Mouse (Mus musculus): ENCODE measurements around the gene Rrp12. TPM values are rescaled to one million over a fixed set of nuclear protein-coding genes. Genes with fewer than 3 reads are reported as not detected.

Rrp12 gene
- polyA plus RNA-seq (2012; rRNA removed) = 4.1 and 5.0 TPM in 2 replicates

DNA sequence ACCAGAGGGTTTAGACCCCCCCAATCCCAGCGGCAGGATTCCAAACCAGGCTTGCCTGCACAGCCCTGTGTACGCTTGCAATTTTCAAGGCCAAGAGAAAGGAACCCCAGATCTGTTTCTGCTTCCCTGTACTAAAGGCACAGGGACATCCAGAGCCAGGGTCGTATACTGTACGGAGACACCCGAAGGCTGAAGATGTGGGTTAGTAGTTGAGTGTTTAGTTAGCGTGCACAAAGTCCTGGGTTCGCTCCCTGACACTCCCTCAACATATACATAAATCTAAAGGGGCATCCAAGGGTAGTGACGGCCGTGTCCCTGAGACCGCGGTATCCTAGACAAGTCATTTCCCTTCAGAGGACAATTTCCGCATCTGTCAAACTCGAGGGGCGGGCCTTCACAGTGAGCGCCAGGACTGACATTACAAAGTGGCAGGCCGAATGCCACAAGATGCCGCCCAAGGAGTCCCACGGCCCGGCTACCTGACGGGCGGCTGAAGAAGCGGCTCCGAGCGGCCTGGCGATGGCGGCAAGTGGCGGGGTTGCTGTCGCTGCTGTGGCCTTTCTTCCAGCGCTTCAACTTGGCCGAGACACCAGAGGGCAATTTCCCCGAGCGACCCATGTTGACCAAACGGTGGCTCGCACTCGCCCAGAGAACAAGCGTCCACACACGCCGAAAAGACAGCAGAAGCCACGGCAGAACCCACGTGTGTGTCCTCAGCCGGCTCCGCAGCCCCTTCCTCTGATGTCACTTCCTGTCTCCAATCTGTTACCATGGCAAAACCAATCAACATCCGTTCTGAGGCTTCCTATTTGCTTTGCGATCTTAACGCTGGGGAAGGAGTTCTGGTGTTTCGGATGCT is at the start of gene Rrp12:
Gene Rrp12 (minus strand): TSS at position 714 of the 859 bp plus-strand sequence.

DNA sequence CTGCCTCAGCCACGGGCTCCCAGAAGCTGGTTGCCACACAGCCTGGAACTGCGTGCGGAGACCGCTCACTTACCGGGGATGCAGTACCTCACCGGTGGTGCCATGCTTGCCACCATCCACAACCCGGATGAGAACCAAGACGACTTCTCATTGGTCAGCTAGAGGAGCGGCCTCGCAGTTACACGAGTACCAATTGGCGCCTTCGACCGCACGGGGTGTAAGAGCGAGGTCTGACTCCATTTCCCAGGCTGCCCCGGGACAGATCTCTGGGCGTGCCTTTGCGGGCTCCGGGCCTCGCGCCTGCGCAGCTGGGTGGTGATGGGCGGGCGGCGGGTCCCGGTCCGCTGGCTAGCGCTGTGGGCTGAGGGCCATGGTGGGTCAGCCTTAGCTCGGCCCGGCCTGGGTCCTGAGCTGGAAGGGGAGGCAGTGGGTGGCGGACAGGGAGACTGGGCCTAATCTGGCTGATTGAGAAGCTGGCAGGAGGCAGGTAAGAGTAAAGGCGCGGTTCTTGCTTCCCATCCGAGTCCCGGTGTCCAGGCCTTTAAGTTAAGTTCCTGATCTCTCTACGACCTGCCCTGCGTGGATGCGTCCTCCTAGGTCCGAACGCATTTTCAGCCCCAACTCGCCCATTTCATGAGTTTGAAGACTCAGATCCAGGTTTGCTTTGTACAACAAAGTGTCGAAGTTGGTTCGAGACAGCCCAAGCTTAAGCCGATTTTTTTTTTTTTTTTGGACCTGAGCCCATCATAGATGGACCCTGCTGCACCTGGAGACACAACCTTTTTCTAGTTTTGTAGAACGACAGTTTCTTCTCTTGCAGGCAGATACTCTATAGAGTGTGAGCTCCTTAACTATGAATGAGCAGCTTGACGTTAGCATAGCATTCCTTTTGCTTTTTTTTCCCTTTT is 37.5 kb upstream of the Rrp12 start, which contains the start of the genes Exosc1 and Zdhhc16:
Gene Exosc1 (minus strand): TSS at position 245 of the 908 bp plus-strand sequence.
Gene Zdhhc16 (plus strand): TSS at position 302 of the 908 bp plus-strand sequence.

DNA sequence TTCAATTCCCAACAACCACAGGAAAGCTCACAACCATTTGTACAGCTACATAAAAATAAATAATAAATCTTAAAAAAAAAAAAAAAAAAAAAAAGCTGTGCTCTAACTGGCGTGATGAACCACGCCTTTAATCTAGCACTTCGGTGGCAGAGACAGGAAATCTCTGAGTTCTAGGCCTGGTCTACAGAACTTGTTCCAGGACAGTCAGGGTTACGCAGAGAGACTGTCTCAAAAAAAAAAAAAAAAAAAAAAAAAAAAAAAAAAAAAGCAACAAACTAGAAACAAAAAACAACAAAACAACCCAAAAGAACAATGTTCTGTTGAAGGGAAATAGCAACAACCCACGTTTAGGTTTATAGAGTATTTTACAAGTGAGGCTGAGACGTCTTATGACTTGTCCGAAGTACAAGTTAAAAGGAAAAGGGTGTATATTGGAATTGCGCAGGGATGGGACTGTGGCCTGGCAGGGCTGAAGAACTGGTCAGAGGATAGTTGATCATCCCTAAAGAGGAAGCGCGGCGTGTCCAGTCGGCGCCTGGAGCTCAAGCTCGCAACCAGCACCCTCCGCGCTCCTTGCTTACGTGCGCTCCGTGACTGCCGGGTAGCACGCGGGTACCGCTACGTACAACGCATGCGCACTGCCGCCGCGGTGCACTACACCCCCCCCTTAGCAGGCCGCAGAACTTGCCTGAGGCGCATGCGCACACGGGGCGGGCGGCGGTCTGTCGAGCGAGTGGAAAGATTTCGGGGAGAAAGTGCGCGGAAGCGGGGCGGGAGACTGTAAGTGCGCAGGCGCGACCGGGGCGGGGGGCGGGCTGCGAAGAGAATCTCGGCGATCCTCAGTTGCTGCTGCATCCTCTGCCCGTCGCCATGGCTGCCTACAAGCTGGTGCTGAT is 15.5 kb upstream of the Rrp12 start, which contains the start of gene Pgam1:
Gene Pgam1 (plus strand): TSS at position 746 of the 896 bp plus-strand sequence.

DNA sequence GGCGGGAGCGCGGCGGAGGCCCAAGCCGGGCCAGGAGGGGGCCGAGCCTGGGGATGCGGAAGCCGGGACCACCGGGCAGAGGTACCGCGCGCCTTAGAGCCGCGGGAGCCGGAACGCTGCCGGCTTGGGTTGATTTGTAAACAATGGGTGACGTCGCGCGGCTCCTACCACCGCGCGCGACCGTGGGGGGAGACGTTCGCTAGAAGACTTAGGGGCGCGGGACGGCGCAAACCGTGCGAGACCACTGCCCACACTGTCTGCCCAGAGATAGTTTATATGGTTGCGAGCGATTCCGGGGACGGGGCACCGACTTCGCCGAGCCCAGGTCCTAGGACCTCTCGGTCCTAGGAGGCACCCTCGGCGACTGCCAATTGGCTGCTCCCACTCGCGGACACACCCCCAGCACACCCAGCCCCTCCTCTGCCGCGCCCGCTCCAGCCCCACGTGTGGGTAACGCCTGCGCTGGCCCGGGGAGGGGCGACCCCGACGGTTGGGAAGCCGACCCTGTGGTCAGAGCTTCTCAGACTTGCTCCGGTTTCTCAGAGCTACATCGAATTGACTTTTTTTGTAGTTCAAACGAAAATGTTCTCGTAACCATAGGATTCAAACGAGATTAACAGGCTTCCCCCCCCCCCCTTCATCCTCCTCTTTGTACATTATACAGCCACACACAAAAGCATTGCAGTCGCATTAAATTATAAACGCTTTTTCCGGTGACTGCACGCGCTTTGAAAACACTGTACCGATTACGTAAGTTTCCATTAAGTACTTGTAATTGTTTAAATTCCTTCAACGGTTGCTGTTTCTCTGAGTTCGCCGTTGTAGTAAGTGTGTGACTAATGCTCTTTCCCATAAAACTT is 47.8 kb downstream of the Rrp12 start, which contains the start of gene Frat2:
Gene Frat2 (minus strand): TSS at position 141 of the 860 bp plus-strand sequence.

DNA sequence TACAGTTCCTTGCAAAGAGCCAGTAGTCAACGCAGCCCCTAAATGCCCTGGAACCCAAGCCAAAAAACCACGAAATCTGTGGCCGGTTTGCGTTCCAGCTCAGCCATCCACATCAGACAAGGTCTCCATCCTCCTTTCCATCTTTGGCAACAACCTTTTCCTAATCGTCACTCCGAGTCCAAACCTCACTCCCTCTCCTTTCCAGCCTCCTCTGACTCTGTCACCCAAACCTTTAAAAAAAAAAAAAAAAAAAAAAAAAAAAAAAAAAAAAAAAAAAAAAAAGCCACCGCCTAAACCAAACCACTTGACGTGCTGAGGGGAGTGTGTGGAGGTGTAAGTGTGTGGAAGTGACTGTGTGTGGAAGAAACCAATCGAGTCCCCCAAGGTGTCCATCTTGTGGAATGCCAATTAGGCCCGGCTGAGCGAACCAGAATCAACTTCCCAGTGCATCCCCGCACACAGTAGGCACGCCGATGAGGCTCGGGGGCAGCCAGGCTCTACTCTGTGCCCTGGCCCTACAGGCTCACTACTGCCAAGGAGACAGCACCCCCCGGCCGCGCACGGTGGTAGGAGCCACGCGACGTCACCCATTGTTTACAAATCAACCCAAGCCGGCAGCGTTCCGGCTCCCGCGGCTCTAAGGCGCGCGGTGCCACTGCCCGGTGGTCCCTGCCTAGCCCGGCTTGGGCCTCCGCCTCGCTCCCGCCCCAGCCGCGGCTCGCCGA is 66.4 kb downstream of the Rrp12 start, which contains the start of gene Frat1:
Gene Frat1 (plus strand): TSS at position 590 of the 725 bp plus-strand sequence.

Other genes starting within 250 kb of the Rrp12 start
- 0.91 and 0.92 TPM in 2 replicates for gene Slit1, start 152.5 kb downstream of the Rrp12 start, polyA plus RNA-seq (2012; rRNA removed)
- gene Arhgap19, start 94.1 kb downstream of the Rrp12 start, polyA plus RNA-seq (2012; rRNA removed) = 1.3 and 1.4 TPM in 2 replicates
- gene Frat1, start 66.2 kb downstream of the Rrp12 start, polyA plus RNA-seq (2012; rRNA removed) = 20.9 and 21.1 TPM in 2 replicates
- 55.7 and 56.1 TPM in 2 replicates for gene Frat2, start 48.0 kb downstream of the Rrp12 start, polyA plus RNA-seq (2012; rRNA removed)
- gene Pgam1, start 15.8 kb upstream of the Rrp12 start, polyA plus RNA-seq (2012; rRNA removed) = 261 and 284 TPM in 2 replicates
- 7.6 and 9.4 TPM in 2 replicates for gene Exosc1, start 37.2 kb upstream of the Rrp12 start, polyA plus RNA-seq (2012; rRNA removed)
- 66.0 and 96.7 TPM in 2 replicates for gene Zdhhc16, start 37.3 kb upstream of the Rrp12 start, polyA plus RNA-seq (2012; rRNA removed)
- 45.4 and 48.2 TPM in 2 replicates for gene Mms19, start 85.0 kb upstream of the Rrp12 start, polyA plus RNA-seq (2012; rRNA removed)
- 19.7 and 20.1 TPM in 2 replicates for gene Ubtd1, start 85.6 kb upstream of the Rrp12 start, polyA plus RNA-seq (2012; rRNA removed)
- gene Ankrd2, start 139.8 kb upstream of the Rrp12 start, polyA plus RNA-seq (2012; rRNA removed) = 0.17 and 0.21 TPM in 2 replicates
- 6.0 and 7.8 TPM in 2 replicates for gene Hoga1, start 149.4 kb upstream of the Rrp12 start, polyA plus RNA-seq (2012; rRNA removed)
- 0.23 and 0.31 TPM in 2 replicates for gene 4933411K16Rik, start 156.1 kb upstream of the Rrp12 start, polyA plus RNA-seq (2012; rRNA removed)
- gene Morn4, start 190.2 kb upstream of the Rrp12 start, polyA plus RNA-seq (2012; rRNA removed) = 3.4 and 3.5 TPM in 2 replicates
- gene Pi4k2a, start 194.3 kb upstream of the Rrp12 start, polyA plus RNA-seq (2012; rRNA removed) = 26.1 and 34.8 TPM in 2 replicates
- 17.5 and 18.3 TPM in 2 replicates for gene Avpi1, start 232.9 kb upstream of the Rrp12 start, polyA plus RNA-seq (2012; rRNA removed)